Mouse (Mus musculus): ENCODE measurements around the gene Cd40lg.

Cd40lg gene

DNA sequence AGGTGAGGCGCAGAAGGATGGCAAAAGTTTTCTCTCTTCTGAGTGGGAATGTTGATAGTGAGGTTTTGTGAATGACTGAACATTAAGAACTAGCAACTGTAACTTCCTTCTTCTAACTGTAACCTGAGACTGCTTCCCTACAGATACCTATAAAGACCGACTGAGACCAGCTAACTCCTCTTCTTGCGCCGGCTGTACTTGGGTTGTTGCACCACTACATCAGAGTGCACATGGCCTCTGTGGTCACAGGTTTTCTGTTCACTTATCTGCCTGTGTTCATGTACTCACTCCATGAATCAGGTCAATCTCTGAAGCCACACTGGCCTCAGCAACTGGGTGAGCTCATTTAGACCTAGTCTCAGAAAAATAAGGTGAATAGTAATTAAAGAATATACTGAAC, 51.6 kb downstream of the Cd40lg start:
- DNase-seq (ENCODE audit: low spot score in 2 of 2) = no peak

Measured in frontal cortex, postnatal 10 days (tissue).